Mouse (Mus musculus) E14TG2a.4 (cell line): ENCODE results near the gene Ptpn13.

Source experiments
- CTCF ChIP-seq: conservative IDR thresholded peaks from 2 replicates; pipeline ENCODE4 v1.5.1; 2014; ENCODE audit warnings: low read length
- NANOG ChIP-seq: IDR thresholded peaks from 2 replicates; pipeline ENCODE4 v1.6.1; 2014; ENCODE audit warnings: borderline replicate concordance, low read length, mixed read lengths
- POU5F1 ChIP-seq: IDR thresholded peaks from 2 replicates; pipeline ENCODE4 v1.6.1; 2014; ENCODE audit warnings: low read length, borderline replicate concordance

GRCm38 (mm10) chr5:103389415-103389814, 35.6 kb upstream of the Ptpn13 start:
- TF ChIP-seq CTCF (no peak), NANOG (no peak), POU5F1 (no peak)
